Mouse (Mus musculus) urinary bladder, adult 2 months (tissue): ENCODE data around the gene Rnf220. TPM values are rescaled to one million over a fixed set of nuclear protein-coding genes. Genes with fewer than 3 reads are reported as not detected.

Experiments
- DNase-seq: peaks from one replicate; pipeline ENCODE4 v3.0.0; 2022; ENCODE audit warnings: low spot score
- polyA plus RNA-seq: library from polyadenylated mRNA; depleted of rRNA; stranded (reverse); fragments of >200 nt; gene quantifications from 2 replicates; pipeline ENCODE4 v1.2.3, GENCODE M21; 2012; rRNA removed

The Rnf220 gene
- polyA plus RNA-seq, 1 experiment: 66.2 TPM

GRCm38 (mm10) chr4:117223001-117223400 lies 273.9 kb downstream of the Rnf220 start:
- no peak for DNase-seq

- no peak for DNase-seq
Measured at GRCm38 (mm10) chr4:117221836-117222235, 275.0 kb downstream of the Rnf220 start.

Other genes starting within 250 kb of the Rnf220 start
- gene Tmem53, start 245.1 kb downstream of the Rnf220 start, polyA plus RNA-seq: 12.4 and 14.0 TPM in 2 replicates
- gene Armh1, start 244.9 kb downstream of the Rnf220 start, polyA plus RNA-seq: 0.19 and 0.24 TPM in 2 replicates
- 83.5 and 95.4 TPM in 2 replicates for gene Eri3, start 53.3 kb upstream of the Rnf220 start, polyA plus RNA-seq
- gene Dmap1, start 185.2 kb upstream of the Rnf220 start, polyA plus RNA-seq: 33.0 and 33.9 TPM in 2 replicates
- gene Gm12845, start 227.4 kb upstream of the Rnf220 start, polyA plus RNA-seq: not detected in 2 replicates